Mouse (Mus musculus): ENCODE measurements around the gene Olfr170. TPM values are rescaled to one million over a fixed set of nuclear protein-coding genes. Genes with fewer than 3 reads are reported as not detected.
"Not testable (repeated sequence)": the region's sequence is repeated elsewhere in the genome, so short reads cannot be mapped to it uniquely, and the experiment has no call there.

The Olfr170 gene
- total RNA-seq (2021), result not detected

DNA sequence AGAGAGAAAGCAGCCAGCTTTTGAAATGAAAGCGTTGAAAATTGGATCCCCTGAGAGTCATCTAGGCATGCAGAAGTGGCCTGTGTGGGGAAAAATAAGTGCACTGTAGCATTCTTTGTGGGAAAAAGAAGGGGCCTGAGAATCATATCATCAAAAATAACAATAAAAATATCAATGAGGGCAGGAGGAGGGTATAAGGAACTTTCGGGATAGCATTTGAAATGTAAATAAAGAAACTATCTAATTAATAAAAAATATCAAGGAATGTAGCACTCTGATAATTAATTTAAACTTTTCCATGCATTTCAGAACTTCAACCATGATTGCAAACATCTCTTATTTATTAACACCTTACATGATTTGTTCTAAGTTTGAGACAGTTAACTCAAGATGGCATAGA lies at the start of gene Olfr170:
Gene Olfr170 (minus strand): TSS at position 101 of the 400 bp plus-strand sequence.
- not testable (repeated sequence) for DNase-seq
- intact Hi-C loops (cut with DNase I), result loop anchor here (2.0 kb wide), 1 partner anchor 39 kb away; no protein-coding TSS in a partner anchor

DNA sequence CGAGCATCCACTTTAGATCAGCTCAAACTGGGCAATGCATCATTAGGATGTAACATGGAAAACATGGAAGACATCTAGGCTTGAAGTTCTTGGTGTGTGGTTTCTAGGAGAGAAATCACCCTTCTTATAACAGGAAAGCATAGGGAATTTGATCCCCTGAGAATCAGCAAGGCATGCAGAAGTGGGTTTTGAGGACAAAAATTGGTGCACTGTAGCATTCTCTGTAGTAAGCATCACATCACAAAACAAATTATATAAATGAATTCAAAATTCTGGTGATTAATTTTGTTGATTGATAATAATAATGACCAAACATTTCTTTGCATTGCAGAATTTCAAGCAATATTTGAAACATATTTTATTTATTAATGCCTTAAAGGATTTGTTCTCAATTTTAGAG lies 18.1 kb upstream of the Olfr170 start, which contains the start of gene Olfr171:
Gene Olfr171 (minus strand): TSS at position 101 of the 400 bp plus-strand sequence.
- intact Hi-C loops (cut with DNase I), result no loop called here
- no peak for DNase-seq

DNA sequence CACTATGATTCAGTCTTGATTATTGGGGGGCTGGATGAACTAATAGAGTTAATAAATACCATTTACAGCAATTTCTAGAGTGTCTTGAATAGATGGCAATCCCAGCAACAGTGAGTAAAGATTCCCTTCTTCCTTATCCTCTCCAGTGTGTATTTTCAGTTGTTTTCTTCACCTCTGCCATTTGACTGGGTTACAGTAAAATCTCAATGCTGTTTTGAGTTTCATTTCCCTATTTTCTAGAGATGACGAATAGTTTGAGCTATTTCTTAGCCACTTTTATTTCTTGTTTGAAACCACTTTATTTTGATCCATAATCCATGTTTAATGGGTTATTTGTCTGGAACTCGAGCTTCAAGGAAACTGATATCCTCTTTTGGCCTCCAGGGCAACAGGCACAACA lies 8.5 kb downstream of the Olfr170 start:
- intact Hi-C loops (cut with DNase I), result loop anchor here (2.0 kb wide), 1 partner anchor 16 kb away; no protein-coding TSS in a partner anchor
- no peak for DNase-seq

DNA sequence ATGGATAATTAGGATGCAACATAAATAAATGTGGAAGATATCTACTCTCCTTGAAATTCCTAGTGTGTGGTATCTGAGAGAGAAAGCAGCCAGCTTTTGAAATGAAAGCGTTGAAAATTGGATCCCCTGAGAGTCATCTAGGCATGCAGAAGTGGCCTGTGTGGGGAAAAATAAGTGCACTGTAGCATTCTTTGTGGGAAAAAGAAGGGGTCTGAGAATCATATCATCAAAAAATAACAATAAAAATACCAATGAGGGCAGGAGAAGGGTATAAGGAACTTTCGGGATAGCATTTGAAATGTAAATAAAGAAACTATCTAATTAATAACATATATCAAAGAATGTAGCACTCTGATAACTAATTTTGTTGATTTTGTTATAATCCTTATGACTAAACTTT lies 40.0 kb downstream of the Olfr170 start, which contains the start of gene Olfr169:
Gene Olfr169 (minus strand): TSS at position 101 of the 400 bp plus-strand sequence.
- DNase-seq, result not testable (repeated sequence)
- intact Hi-C loops (cut with DNase I), result loop anchor here (2.0 kb wide), 1 partner anchor 39 kb away; the partner anchor contains the start of gene Olfr170

Other genes starting within 250 kb of the Olfr170 start
- gene Olfr165, start 188.7 kb downstream of the Olfr170 start, total RNA-seq (2021), result not detected
- not detected for gene Olfr166, start 128.2 kb downstream of the Olfr170 start, total RNA-seq (2021)
- gene Olfr167, start 89.6 kb downstream of the Olfr170 start, total RNA-seq (2021), result not detected
- not detected for gene Olfr168, start 76.3 kb downstream of the Olfr170 start, total RNA-seq (2021)
- not detected for gene Olfr169, start 40.1 kb downstream of the Olfr170 start, total RNA-seq (2021)
- gene Olfr171, start 18.0 kb upstream of the Olfr170 start, total RNA-seq (2021), result not detected
- not detected for gene Lamp3, start 94.5 kb upstream of the Olfr170 start, total RNA-seq (2021)
- under 1 TPM; 0.54 to 0.61 TPM for gene B3gnt5, start 148.3 kb upstream of the Olfr170 start, total RNA-seq (2021)

Data from heart, postnatal 36 days (tissue).